Mouse (Mus musculus): Measurements from ENCODE around the gene Efna5.

Gene Efna5

GRCm38 (mm10) chr17:62748803-62749619, 132.1 kb downstream of the Efna5 start:
- no peak for DNase-seq (ENCODE audit: low spot score in 2 of 2)

- no peak for DNase-seq (ENCODE audit: low spot score in 2 of 2)
Measured at GRCm38 (mm10) chr17:62747381-62747780, 133.7 kb downstream of the Efna5 start.

DNA sequence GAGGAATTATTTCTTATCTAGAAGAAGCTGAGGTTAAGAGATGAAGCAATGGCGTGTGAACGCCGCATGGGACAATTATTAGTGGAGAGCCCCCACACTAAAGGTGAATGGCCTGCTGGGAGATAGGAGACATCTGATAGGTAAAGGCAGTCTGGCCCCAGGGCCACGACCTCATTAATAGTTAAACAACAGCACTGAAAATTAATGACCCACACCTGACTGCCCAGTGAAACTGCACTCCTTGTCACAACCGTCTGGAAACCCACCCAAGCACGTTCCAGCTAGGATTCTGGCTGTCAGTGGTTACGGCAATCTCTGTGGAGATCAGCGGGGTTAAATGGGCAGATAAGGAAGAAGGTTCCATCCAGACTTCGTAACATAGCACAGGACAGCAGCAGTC, 134.3 kb downstream of the Efna5 start:
- DNase-seq (ENCODE audit: low spot score in 2 of 2): no peak

GRCm38 (mm10) chr17:62745286-62745685, 135.8 kb downstream of the Efna5 start:
- no peak for DNase-seq (ENCODE audit: low spot score in 2 of 2)

- DNase-seq (ENCODE audit: low spot score in 2 of 2): no peak
Measured at GRCm38 (mm10) chr17:62744239-62744638, 136.9 kb downstream of the Efna5 start.

DNA sequence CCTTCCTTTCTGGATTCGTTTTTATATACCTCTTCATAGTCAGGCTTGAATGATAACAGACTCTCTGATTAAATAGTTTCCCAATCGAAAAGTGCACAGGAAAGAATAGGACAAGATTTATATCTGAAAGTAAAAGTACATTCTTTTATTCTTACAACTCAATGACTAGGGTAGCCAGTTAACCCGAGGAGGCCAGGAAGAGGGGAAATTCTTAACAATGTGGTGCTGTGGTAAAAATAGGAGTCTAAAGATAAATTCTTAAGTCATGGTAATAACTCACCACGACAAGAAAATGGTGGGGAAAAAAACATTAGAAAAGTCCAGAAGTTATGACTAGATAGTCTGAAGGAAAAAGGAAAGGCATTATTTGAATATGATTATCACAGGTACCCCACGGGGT, 139.4 kb downstream of the Efna5 start:
- no peak for DNase-seq (ENCODE audit: low spot score in 2 of 2)

- DNase-seq (ENCODE audit: low spot score in 2 of 2): no peak
Measured at GRCm38 (mm10) chr17:62741020-62741419, 140.1 kb downstream of the Efna5 start.

GRCm38 (mm10) chr17:62739993-62740392, 141.1 kb downstream of the Efna5 start:
- no peak for DNase-seq (ENCODE audit: low spot score in 2 of 2)

- DNase-seq (ENCODE audit: low spot score in 2 of 2): no peak
Measured at GRCm38 (mm10) chr17:62737404-62737803, 143.7 kb downstream of the Efna5 start.

GRCm38 (mm10) chr17:62735943-62736342, 145.2 kb downstream of the Efna5 start:
- no peak for DNase-seq (ENCODE audit: low spot score in 2 of 2)

DNA sequence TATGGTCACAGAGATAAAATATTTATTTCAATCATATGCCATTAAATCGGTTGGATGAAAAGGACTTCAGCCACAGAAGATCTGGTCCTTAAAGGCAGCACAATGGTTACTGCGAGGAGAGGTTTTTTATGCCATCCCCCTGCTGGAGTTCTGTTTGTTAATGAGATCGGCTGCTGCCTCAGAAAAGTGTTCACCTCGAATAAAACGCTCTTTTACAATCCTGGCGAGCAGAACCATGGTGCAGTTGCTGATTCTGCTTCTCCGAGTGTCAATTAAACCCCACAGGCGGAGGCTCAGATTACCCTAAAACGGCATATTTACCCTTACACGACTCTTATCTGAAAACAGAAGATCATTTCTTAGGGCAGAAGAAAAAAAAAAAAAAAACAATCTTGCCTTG, 146.2 kb downstream of the Efna5 start:
- no peak for DNase-seq (ENCODE audit: low spot score in 2 of 2)

DNA sequence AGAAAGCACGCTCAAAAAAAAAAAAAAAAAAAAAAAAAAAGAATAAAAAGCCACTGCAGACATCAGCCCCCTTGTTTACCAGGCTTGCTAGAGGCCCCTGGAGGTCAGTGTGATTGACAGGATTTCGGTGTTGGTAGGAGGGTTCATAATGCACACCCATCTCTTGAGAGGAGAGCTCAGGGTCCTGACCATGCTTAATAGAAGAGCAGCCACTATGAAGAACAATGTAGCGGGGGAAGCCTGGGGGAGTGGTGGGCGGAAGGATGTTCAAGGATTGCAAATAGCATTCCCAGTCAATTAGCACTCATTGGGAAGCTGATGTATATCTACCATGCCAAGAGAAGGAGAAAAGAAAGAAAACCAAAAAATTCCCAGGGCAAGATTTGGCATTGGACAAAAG, 147.1 kb downstream of the Efna5 start:
- no peak for DNase-seq (ENCODE audit: low spot score in 2 of 2)

- DNase-seq (ENCODE audit: low spot score in 2 of 2): no peak
Measured at GRCm38 (mm10) chr17:62729754-62730470, 151.2 kb downstream of the Efna5 start.

GRCm38 (mm10) chr17:62728142-62728917, 152.8 kb downstream of the Efna5 start:
- DNase-seq (ENCODE audit: low spot score in 2 of 2): no peak

- no peak for DNase-seq (ENCODE audit: low spot score in 2 of 2)
Measured at GRCm38 (mm10) chr17:62726102-62726501, 155.0 kb downstream of the Efna5 start.

- no peak for DNase-seq (ENCODE audit: low spot score in 2 of 2)
Measured at GRCm38 (mm10) chr17:62722962-62723361, 158.2 kb downstream of the Efna5 start.

DNA sequence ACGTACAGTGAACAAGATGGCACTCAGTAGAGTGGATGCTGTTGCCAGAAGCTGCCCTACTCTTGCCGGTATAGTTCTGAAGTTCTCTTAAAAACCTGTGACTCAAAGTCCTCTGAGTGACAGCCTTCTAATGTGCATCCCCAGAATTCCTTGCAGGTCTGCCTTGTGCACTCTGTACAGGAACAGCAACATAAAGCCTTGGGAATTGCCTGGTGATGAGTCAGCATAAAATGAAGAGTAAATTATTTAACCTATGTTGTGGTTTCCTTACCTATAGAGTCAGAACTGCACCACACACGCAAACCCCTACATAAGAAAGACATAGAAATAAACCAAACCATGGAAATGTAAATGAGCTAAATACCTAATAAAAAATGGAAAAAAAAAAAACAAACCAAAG, 159.5 kb downstream of the Efna5 start:
- DNase-seq (ENCODE audit: low spot score in 2 of 2): no peak

- no peak for DNase-seq (ENCODE audit: low spot score in 2 of 2)
Measured at GRCm38 (mm10) chr17:62720740-62721450, 160.2 kb downstream of the Efna5 start.

DNA sequence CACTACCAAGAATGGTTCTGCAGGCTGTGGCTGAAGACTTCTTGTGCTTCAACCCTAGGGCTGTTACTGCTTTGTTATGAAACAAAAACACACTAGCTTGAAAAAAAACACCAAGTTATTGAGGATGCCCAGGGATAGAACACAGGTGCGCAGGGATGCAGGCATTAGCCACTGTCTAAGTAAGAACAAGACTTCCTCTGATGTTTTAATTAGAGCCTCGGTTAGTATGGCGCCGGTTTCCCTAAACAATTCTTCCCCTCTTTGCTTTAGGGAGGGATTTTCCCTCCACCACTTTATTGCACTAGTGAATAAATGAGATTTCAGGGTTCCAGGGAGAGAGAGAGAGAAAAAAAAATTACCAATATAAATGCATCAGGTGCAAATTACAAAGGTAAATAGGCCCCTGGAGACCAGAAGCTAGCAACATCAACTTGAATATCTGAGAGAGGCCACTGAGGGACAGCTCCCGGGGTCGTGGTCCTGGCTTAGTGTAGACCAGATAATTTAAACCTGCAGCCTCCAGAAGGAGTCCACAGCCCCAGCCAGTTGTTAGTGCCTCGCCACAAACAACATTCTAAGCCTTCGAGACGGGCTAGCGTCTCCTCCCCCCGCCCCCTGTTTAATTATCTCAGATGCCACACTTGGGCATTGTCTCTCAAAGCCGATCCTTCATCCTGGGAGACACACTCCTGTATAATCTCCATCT, 163.5 kb downstream of the Efna5 start:
- DNase-seq (ENCODE audit: low spot score in 2 of 2): no peak

- DNase-seq (ENCODE audit: low spot score in 2 of 2): no peak
Measured at GRCm38 (mm10) chr17:62713455-62713854, 167.7 kb downstream of the Efna5 start.

GRCm38 (mm10) chr17:62706418-62706817, 174.7 kb downstream of the Efna5 start:
- DNase-seq (ENCODE audit: low spot score in 2 of 2): no peak

Measured in thymus, postnatal 10 days (tissue).